16 mouse cellular contexts compared by ENCODE assay signal in genomic region chr7:119476500-119477389, GRCm38 (mm10). TPM values are rescaled to one million over a fixed set of nuclear protein-coding genes. Genes with fewer than 3 reads are reported as not detected.
DNase-seq lines count a peak whose midpoint lies in the region; ATAC-seq and TF ChIP-seq lines count a peak whose summit lies in the region.
"Had no signal": no experiment of that assay in that cellular context is flagged by ENCODE, and none has a peak within 500 bp of the region (broad histone marks: within the 10 kb centered on the region; RNA-seq: fewer than 3 reads in every experiment).

No protein-coding gene starts in this region.

- no peak overlapping the region for H3K4me2 ChIP-seq in limb, embryonic 15.5 days
- H3K4me2 ChIP-seq: forebrain, embryonic 12.5 days had no signal

- no peak overlapping the region for H3K27ac ChIP-seq in layer of hippocampus, adult 2 months
- H3K27ac ChIP-seq in ES-E14 (ENCODE audit: insufficient read depth, low read depth, low read length, poor library complexity, severe bottlenecking): no peak overlapping the region
- no peak overlapping the region for H3K27ac ChIP-seq in limb, embryonic 15.5 days
- H3K27ac ChIP-seq: forebrain, embryonic 12.5 days had no signal

- 77% methylated on average over 33 of the region's 33 CpGs for WGBS in limb, embryonic 15.5 days

- DNase-seq in layer of hippocampus, adult 2 months (ENCODE audit: low spot score in 2 of 2): no peak
- no peak for DNase-seq in layer of hippocampus, adult 8-10 months (ENCODE audit: low spot score in 2 of 2)
- peak; percentile 27 for DNase-seq in ES-E14 (ENCODE audit: low read depth, low spot score)
- peak; percentile 67 for DNase-seq in kidney, adult 11 months
- no peak for DNase-seq in right cerebral cortex, postnatal 36 days (ENCODE audit: low spot score in 2 of 2)
- DNase-seq in urinary bladder, adult 18-20 months (ENCODE audit: low spot score in 2 of 2): no peak
- DNase-seq: adrenal gland, postnatal 36 days; cerebellum, adult 8-10 months; heart, adult 18-20 months; layer of hippocampus, adult 9-11 months had no signal

- ATAC-seq in limb, embryonic 15.5 days (ENCODE audit: insufficient number of reproducible peaks, low FRiP score, low TSS enrichment, low read depth): peak; percentile 59; the same call in 1 of the 2 replicates

- no peak overlapping the region for H3K9ac ChIP-seq in ES-E14 (ENCODE audit: insufficient read depth, low read depth, low read length, poor library complexity, severe bottlenecking)
- H3K9ac ChIP-seq in limb, embryonic 15.5 days: no peak overlapping the region
- H3K9ac ChIP-seq: forebrain, embryonic 12.5 days had no signal

- H3K9me3 ChIP-seq in ES-E14 (ENCODE audit: control insufficient read depth, insufficient read depth, low read depth, low read length): no peaks in the 10 kb centered on the region
- H3K9me3 ChIP-seq in limb, embryonic 15.5 days: no peaks in the 10 kb centered on the region
- H3K9me3 ChIP-seq: forebrain, embryonic 12.5 days had no signal

- in situ Hi-C loops in ES-E14 (cut with MboI; ENCODE audit: low sequenced_read_pairs in 2 of 2, unreplicated experiment in 2 of 2): no loop called here

- H3K4me1 ChIP-seq in ES-E14 (ENCODE audit: control insufficient read depth in 2 of 2, insufficient read depth in 2 of 2, low read length in 2 of 2, poor library complexity in 1 of 2): no peaks in the 10 kb centered on the region
- no peaks in the 10 kb centered on the region for H3K4me1 ChIP-seq in limb, embryonic 15.5 days
- H3K4me1 ChIP-seq: forebrain, embryonic 12.5 days had no signal

- TF ChIP-seq CTCF in layer of hippocampus, adult 2 months (conservative IDR thresholded peaks at IDR 0.05): peak; percentile 13; the same call in 1 of the 2 replicates

- no peaks in the 10 kb centered on the region for H3K36me3 ChIP-seq in ES-E14 (ENCODE audit: control insufficient read depth, insufficient read depth, low read length, poor library complexity, severe bottlenecking)
- H3K36me3 ChIP-seq in limb, embryonic 15.5 days: no peaks in the 10 kb centered on the region
- H3K36me3 ChIP-seq: forebrain, embryonic 12.5 days had no signal

- no peak overlapping the region for H3K4me3 ChIP-seq in layer of hippocampus, adult 2 months
- H3K4me3 ChIP-seq in ES-E14 (ENCODE audit: insufficient read depth in 1 of 2, low read depth in 1 of 2, low read length in 2 of 2, poor library complexity in 1 of 2, severe bottlenecking in 1 of 2): no peak overlapping the region
- H3K4me3 ChIP-seq in limb, embryonic 15.5 days: no peak overlapping the region
- H3K4me3 ChIP-seq: forebrain, embryonic 12.5 days had no signal

- no peaks in the 10 kb centered on the region for H3K27me3 ChIP-seq in limb, embryonic 15.5 days
- H3K27me3 ChIP-seq: forebrain, embryonic 12.5 days had no signal

TF ChIP-seq in ES-E14, 5 proteins besides CTCF, POLR2A, EP300 and RAD21:
- TF ChIP-seq ZNF384 (IDR thresholded peaks at IDR 0.05; ENCODE audit: low read depth, low read length): no peak
- no peak for TF ChIP-seq CHD2 (IDR thresholded peaks at IDR 0.05; ENCODE audit: low read depth, low read length)
- no peak for TF ChIP-seq ZC3H11A (IDR thresholded peaks at IDR 0.05; ENCODE audit: borderline replicate concordance, low read depth, low read length)
- no peak for TF ChIP-seq HCFC1 (IDR thresholded peaks at IDR 0.05; ENCODE audit: borderline replicate concordance, insufficient read depth, low read length)
- TF ChIP-seq MAFK (IDR thresholded peaks at IDR 0.05; ENCODE audit: insufficient read depth, low read depth, low read length): no peak

RNA-seq across cellular contexts. Expression of gene Umod, which starts 2.3 kb away (rescaled TPM):
- total RNA-seq in layer of hippocampus, adult 2 months (2021): not detected
- not detected for total RNA-seq in layer of hippocampus, adult 8-10 months (2022)
- not detected in 2 replicates for total RNA-seq in ES-E14 (2012; rRNA removed)
- not detected in 2 replicates for polyA plus RNA-seq in limb, embryonic 15.5 days (2015; fragmentation: Nextera tagmentation; extraction: Ambion mirVana)
- total RNA-seq: adrenal gland, postnatal 36 days; heart, adult 18-20 months; hematopoietic stem cell, adult 5-6 weeks; MEL had no signal
- polyA plus RNA-seq: forebrain, embryonic 12.5 days; liver, embryonic 16.5 days; stomach, embryonic 14.5 days had no signal

RNA-seq across cellular contexts. Expression of gene Gp2, which starts 17.7 kb away (rescaled TPM):
- not detected for total RNA-seq in layer of hippocampus, adult 2 months (2021)
- under 1 TPM in 1 of 4 experiments, not detected in 3; 0.48 TPM for total RNA-seq in layer of hippocampus, adult 8-10 months (2022)
- total RNA-seq in ES-E14 (2012; rRNA removed): not detected in 2 replicates
- polyA plus RNA-seq in limb, embryonic 15.5 days (2015; fragmentation: Nextera tagmentation; extraction: Ambion mirVana): not detected in 2 replicates
- total RNA-seq: adrenal gland, postnatal 36 days; hematopoietic stem cell, adult 5-6 weeks; MEL had no signal
- polyA plus RNA-seq: forebrain, embryonic 12.5 days; liver, embryonic 16.5 days; stomach, embryonic 14.5 days had no signal

RNA-seq across cellular contexts. Expression of gene Acsm5, which starts 42.5 kb away (rescaled TPM):
- under 1 TPM; 0.41 to 0.56 TPM for total RNA-seq in layer of hippocampus, adult 2 months (2021)
- 1 to 10 TPM in 2 of 4 experiments, under 1 TPM in 2; 0.50 to 1.3 (median 1.1) TPM for total RNA-seq in layer of hippocampus, adult 8-10 months (2022)
- total RNA-seq in ES-E14 (2012; rRNA removed): not detected in 2 replicates
- polyA plus RNA-seq in limb, embryonic 15.5 days (2015; fragmentation: Nextera tagmentation; extraction: Ambion mirVana): not detected in 2 replicates
- total RNA-seq: hematopoietic stem cell, adult 5-6 weeks; MEL had no signal
- polyA plus RNA-seq: forebrain, embryonic 12.5 days; stomach, embryonic 14.5 days had no signal

RNA-seq across cellular contexts. Expression of gene Pdilt, which starts 46.5 kb away (rescaled TPM):
- not detected for total RNA-seq in layer of hippocampus, adult 2 months (2021)
- total RNA-seq in layer of hippocampus, adult 8-10 months (2022): under 1 TPM in 1 of 4 experiments, not detected in 3; 0.55 TPM
- total RNA-seq in ES-E14 (2012; rRNA removed): not detected in 2 replicates
- not detected in 2 replicates for polyA plus RNA-seq in limb, embryonic 15.5 days (2015; fragmentation: Nextera tagmentation; extraction: Ambion mirVana)
- total RNA-seq: adrenal gland, postnatal 36 days; heart, adult 18-20 months; hematopoietic stem cell, adult 5-6 weeks had no signal
- polyA plus RNA-seq: forebrain, embryonic 12.5 days; liver, embryonic 16.5 days; stomach, embryonic 14.5 days had no signal

Comparison
In these comparisons a context has a peak if more than half of its experiments do, and no peak if none do; other contexts are left out.
1. DNase-seq: peak in ES-E14 (single experiment) and kidney, adult 11 months (single experiment); none in layer of hippocampus, adult 2 months (0 of 2), layer of hippocampus, adult 8-10 months (0 of 2), right cerebral cortex, postnatal 36 days (0 of 2) and urinary bladder, adult 18-20 months (0 of 2).